Mouse (Mus musculus) forebrain, embryonic 14.5 days (tissue): ENCODE results near the gene 2310034G01Rik. TPM values are rescaled to one million over a fixed set of nuclear protein-coding genes. Genes with fewer than 3 reads are reported as not detected.
A peak's percentile ranks its signal among the peaks of the same experiment; 100 is the strongest.

Experiments used
- ATAC-seq: fragments of 200-750 bp; cut with Nextera tagmentation; 2 replicates; pipeline ENCODE4 v1.8.0; 2017; ENCODE audit warnings: mild to moderate bottlenecking, moderate library complexity
- DNase-seq: peaks from one replicate; pipeline ENCODE4 v3.0.0-alpha.2; 2015; ENCODE audit warnings: low spot score
- H3K27ac ChIP-seq: fragments of 300-500 bp; sonication (generic); 2 replicates; pipeline ENCODE4 v1.5.1; 2014; ENCODE audit warnings: low read depth, mild to moderate bottlenecking, control low read depth, low read length, moderate library complexity
- H3K27me3 ChIP-seq: fragments of 300-500 bp; sonication (generic); replicated peaks from 2 replicates; pipeline ENCODE4 v1.6.1; 2014; ENCODE audit warnings: low read length, control low read depth, mixed read lengths; ENCODE audit not compliant: control insufficient read depth, insufficient read depth
- H3K36me3 ChIP-seq: fragments of 300-500 bp; sonication (generic); 2 replicates; pipeline ENCODE4 v1.6.1; 2014; ENCODE audit warnings: low read length, control low read depth; ENCODE audit not compliant: control insufficient read depth, insufficient read depth
- H3K4me1 ChIP-seq: fragments of 300-500 bp; sonication (generic); 2 replicates; pipeline ENCODE4 v1.6.1; 2014; ENCODE audit warnings: antibody characterized with exemption, low read length, control low read depth; ENCODE audit not compliant: control insufficient read depth, insufficient read depth
- H3K4me2 ChIP-seq: fragments of 300-500 bp; sonication (generic); 2 replicates; pipeline ENCODE4 v1.6.1; 2014; ENCODE audit warnings: mild to moderate bottlenecking, control low read depth, low read length
- H3K4me3 ChIP-seq: fragments of 300-500 bp; sonication (generic); 2 replicates; pipeline ENCODE4 v1.5.1; 2014; ENCODE audit warnings: low read depth, low read length, control low read depth
- H3K9ac ChIP-seq: fragments of 300-500 bp; sonication (generic); 2 replicates; pipeline ENCODE4 v1.6.1; 2014; ENCODE audit warnings: mild to moderate bottlenecking, low read length, control low read depth, moderate library complexity
- H3K9me3 ChIP-seq: fragments of 300-500 bp; sonication (generic); replicated peaks from 2 replicates; pipeline ENCODE4 v1.6.1; 2016; ENCODE audit warnings: low read length, control low read depth, mixed read lengths; ENCODE audit not compliant: control insufficient read depth
- WGBS: fragments of 180-500 bp; shearing (Covaris S2); extraction: QIAGEN DNeasy Blood & Tissue Kit; methylation state at CpG from one replicate; pipeline ENCODE4 v1.1.7; 2014; 5-methylcytosine and 5-hydroxymethylcytosine counted together
- polyA plus RNA-seq: library from polyadenylated mRNA; unstranded; fragments of >200 nt; fragmentation: Nextera tagmentation; extraction: Ambion mirVana; gene quantifications from 2 replicates; pipeline ENCODE4 v1.2.1, GENCODE M21; 2014

The 2310034G01Rik gene
- polyA plus RNA-seq, 1 experiment from 2014 or later, result 2.2 TPM

DNA sequence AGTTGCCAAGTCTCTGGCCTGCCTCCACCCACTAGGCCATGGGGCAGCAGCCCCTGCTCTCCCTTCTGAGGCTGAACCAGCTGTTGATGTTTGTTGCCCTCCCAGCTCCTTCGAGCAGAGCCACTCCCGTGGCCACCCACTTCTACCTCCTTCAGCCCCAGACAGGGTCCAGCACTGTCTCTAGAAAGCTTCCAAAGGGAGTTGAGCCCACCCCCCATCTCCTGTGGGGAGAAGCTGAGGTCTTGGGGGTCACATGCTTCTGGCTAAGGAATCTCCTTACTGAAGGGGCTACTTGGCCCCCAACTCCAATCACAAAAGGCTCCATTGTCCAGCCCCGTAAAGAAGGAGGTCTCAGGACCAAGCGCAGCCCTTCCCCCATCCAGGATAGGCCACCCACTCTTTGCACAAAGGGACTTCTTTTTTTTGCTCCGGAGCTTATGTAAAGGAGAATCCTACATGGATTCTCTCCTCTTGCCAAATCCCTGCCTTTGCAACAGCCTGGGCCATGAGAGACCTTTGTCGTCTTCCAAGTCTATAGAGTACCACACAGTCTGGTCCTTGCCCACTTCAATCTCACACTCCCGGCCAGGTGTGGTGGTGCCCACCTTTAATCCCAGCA lies 17.3 kb downstream of the 2310034G01Rik start:
- Histone ChIP-seq H3K27ac (no peak overlapping the region), H3K36me3 (peaks cover 27% of the 10 kb centered on the region), H3K27me3 (no peaks in the 10 kb centered on the region), H3K4me2 (no peak overlapping the region), H3K4me3 (no peak overlapping the region), H3K9ac (no peak overlapping the region), H3K4me1 (peaks cover 16% of the 10 kb centered on the region), H3K9me3 (no peaks in the 10 kb centered on the region)
- 40% methylated on average over 7 of the region's 7 CpGs for WGBS
- ATAC-seq (no peak), DNase-seq (no peak)

DNA sequence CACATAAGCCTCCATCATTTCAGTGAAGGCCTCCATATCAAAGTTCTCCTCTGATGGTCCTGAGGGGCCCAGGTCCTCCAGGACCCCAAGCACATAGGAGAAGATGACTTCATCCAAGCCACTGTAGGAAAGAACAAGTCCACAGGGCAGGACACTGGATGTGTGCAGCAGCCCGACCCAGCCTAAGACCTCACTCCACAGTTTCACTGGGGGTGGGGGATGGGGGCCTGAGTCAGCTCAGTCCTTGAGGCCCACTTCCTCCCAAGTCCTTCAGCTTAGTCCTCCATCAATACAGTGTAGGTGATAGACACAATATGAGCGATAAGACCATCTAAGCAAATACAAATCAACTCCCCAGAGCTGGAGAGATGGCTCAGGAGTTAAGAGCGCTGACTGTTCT lies 18.2 kb downstream of the 2310034G01Rik start:
- Histone ChIP-seq H3K27ac (no peak overlapping the region), H3K27me3 (no peaks in the 10 kb centered on the region), H3K4me3 (no peak overlapping the region), H3K9me3 (no peaks in the 10 kb centered on the region), H3K36me3 (peaks cover 27% of the 10 kb centered on the region), H3K9ac (no peak overlapping the region), H3K4me1 (peaks cover 16% of the 10 kb centered on the region), H3K4me2 (no peak overlapping the region)
- DNase-seq (no peak), ATAC-seq (no peak)
- 87% methylated on average over 3 of the region's 3 CpGs for WGBS

DNA sequence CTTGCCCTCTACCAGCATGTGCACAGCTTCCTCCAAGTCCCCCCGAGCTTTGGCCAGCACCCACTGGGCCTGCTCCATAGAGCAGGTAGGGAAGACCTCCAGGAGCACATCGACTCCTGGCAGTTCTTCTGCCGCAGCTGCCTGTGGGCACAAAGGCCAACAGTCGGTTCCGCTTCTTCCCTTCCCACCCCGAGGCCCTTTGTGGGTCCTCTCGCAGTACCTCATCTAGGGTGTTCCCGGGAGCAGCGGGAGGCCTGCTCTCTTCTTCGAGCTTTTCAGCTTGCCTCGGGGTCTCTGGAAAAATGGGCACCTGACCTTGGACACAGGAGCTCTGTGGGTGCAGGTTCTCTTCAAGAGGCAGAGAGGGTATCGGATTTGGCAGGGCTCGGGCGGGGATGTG lies 18.8 kb downstream of the 2310034G01Rik start:
- DNase-seq (no peak), ATAC-seq (no peak)
- no peak overlapping the region for H3K4me2 ChIP-seq
- peaks cover 27% of the 10 kb centered on the region for H3K36me3 ChIP-seq
- H3K27me3 ChIP-seq, result no peaks in the 10 kb centered on the region
- H3K27ac ChIP-seq, result no peak overlapping the region
- peaks cover 16% of the 10 kb centered on the region for H3K4me1 ChIP-seq
- 94% methylated on average over 14 of the region's 14 CpGs for WGBS
- H3K9me3 ChIP-seq, result no peaks in the 10 kb centered on the region
- H3K9ac ChIP-seq, result no peak overlapping the region
- no peak overlapping the region for H3K4me3 ChIP-seq

DNA sequence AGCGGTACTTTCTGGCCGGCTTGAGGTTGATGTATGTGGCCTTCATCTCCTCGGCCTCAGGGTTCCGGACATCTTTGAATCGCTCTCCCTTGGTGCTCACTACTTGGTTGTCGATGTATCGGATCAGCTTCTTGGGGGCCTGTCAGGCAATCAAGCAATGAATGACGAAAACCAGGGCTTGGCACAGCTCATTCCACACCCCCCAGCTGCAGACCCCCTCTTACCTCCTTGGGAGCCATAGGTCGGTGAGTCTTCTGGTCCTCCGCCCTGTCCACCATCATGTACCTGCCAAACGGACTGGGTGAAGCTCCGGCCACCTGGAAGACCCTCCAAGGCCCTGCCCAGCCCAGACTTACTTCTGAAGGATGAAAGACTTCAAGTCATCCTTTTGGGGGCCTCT lies 19.4 kb downstream of the 2310034G01Rik start:
- 92% methylated on average over 12 of the region's 12 CpGs for WGBS

DNA sequence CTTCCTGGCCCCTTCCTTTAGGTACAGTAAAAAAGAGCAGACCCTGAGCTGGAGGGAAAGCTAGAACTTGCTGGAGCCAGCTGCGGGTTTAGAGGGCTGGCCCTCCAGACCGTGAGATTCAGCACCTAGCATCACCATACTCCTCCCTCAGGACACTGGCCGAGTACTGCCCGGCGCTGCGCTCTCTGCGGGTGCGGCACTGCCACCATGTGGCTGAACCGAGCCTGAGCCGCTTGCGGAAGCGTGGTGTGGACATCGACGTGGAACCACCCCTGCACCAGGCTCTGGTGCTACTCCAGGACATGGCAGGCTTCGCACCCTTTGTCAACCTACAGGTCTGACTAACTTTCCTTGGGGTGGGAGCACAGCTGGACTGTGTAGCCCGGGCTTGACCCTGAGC lies 20.2 kb downstream of the 2310034G01Rik start:
- no peaks in the 10 kb centered on the region for H3K9me3 ChIP-seq
- H3K4me1 ChIP-seq, result peaks cover 21% of the 10 kb centered on the region
- ATAC-seq (no peak), DNase-seq (peak; percentile 66)
- no peak overlapping the region for H3K27ac ChIP-seq
- no peaks in the 10 kb centered on the region for H3K27me3 ChIP-seq
- H3K4me2 ChIP-seq, result peak overlapping the region; percentile 100
- H3K4me3 ChIP-seq, result 0 out of 2 replicates have a peak overlapping the region, but pooled peaks have one; percentile 6
- peaks cover 27% of the 10 kb centered on the region for H3K36me3 ChIP-seq
- 6% methylated on average over 16 of the region's 16 CpGs for WGBS
- H3K9ac ChIP-seq, result no peak overlapping the region

More for the DNA sequence above, 19.4 kb downstream of the 2310034G01Rik start:
- Histone ChIP-seq H3K4me2 (no peak overlapping the region), H3K9ac (no peak overlapping the region), H3K9me3 (no peaks in the 10 kb centered on the region), H3K27me3 (no peaks in the 10 kb centered on the region), H3K4me3 (no peak overlapping the region), H3K36me3 (peaks cover 27% of the 10 kb centered on the region), H3K4me1 (peaks cover 16% of the 10 kb centered on the region), H3K27ac (no peak overlapping the region)
- ATAC-seq, result no peak
- DNase-seq, result no peak

DNA sequence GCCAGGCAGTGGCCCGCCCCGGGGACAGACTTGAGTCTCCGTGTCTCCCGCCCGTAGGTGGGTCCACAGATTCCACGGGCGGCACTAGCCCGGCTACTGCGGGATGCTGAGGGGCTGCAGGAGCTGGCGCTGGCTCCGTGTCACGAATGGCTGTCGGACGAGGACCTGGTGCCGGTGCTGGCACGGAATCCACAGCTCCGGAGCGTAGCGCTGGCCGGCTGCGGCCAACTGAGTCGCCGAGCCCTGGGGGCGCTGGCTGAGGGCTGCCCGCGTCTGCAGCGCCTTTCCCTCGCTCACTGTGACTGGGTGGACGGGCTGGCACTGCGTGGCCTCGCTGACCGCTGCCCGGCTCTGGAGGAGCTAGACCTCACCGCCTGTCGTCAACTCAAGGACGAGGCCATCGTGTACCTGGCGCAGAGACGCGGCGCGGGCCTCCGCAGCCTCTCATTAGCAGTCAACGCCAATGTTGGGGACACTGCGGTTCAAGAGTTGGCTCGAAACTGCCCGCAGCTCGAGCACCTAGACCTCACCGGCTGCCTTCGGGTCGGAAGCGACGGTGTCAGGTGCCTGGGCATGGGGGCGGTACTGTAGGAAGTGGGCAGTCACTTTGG lies 21.0 kb downstream of the 2310034G01Rik start:
- peak overlapping the region; percentile 68 for H3K4me3 ChIP-seq
- peak overlapping the region; percentile 96 for H3K27ac ChIP-seq
- peak overlapping the region; percentile 100 for H3K4me2 ChIP-seq
- no peak for DNase-seq
- ATAC-seq, result peak; percentile 8; the same call in 1 of the 2 replicates
- H3K9ac ChIP-seq, result peak overlapping the region; percentile 77
- no peaks in the 10 kb centered on the region for H3K9me3 ChIP-seq
- peaks cover 27% of the 10 kb centered on the region for H3K4me1 ChIP-seq
- no peaks in the 10 kb centered on the region; the same call in 1 of the 2 replicates for H3K27me3 ChIP-seq
- 1% methylated on average over 54 of the region's 54 CpGs for WGBS
- peaks cover 27% of the 10 kb centered on the region for H3K36me3 ChIP-seq

DNA sequence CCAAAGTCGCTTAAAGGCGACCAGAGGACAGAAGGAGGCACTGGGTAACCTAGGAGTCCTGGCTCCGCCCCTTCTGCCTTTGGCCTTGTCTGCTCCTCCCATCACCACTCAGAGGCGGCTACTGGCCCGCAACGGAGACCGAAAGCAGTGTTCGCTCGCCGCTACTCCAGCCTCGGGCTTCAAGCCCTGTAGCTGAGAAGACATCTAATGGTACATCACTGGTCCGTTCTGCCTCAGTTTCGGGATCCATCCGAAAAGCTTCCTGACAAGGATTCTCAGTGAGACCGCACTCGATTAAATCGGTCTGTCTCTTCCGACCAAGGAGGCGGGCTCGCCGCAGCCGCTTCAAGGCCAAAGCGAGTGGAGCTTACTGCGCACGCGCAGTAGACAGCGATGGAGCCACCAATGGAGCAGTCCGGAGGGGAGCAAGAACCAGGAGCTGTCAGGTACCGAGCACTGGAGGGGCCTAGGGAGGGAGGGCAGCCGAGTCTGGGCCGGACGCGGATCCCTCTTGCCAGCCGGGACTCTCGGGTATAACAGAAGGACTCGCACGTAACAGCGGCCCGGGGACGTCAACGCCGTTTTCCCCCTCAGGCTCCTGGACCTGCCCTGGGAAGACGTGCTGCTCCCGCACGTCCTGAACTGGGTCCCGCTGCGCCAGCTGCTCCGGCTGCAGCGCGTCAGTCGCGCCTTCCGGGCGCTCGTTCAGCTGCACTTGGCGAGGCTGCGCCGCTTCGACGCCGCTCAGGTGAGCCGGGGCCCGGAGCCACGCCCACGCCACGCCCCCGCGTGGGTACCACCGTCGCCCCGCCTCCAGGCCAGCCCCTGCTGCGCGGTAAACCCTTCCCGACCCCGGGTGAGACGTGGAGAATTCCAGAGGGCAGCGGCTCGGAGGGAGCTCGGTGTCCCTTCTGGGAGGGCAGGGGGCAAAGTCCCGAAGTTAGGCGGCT lies 21.7 kb downstream of the 2310034G01Rik start, which contains the start of gene Fbxl15:
TSS of gene Fbxl15 (plus strand) at position 104 of the 950 bp plus-strand sequence.
- no peaks in the 10 kb centered on the region; the same call in 1 of the 2 replicates for H3K27me3 ChIP-seq
- H3K9me3 ChIP-seq, result no peaks in the 10 kb centered on the region
- H3K4me3 ChIP-seq, result peak within 1 kb of the TSS; percentile 68
- peak within 1 kb of the TSS; percentile 77 for H3K9ac ChIP-seq
- peaks cover 27% of the 10 kb centered on the region for H3K36me3 ChIP-seq
- H3K27ac ChIP-seq, result peak within 1 kb of the TSS; percentile 96
- peak; percentile 90 for ATAC-seq
- under 1% methylated on average over 73 of the region's 81 CpGs for WGBS
- peaks cover 28% of the 10 kb centered on the region for H3K4me1 ChIP-seq
- peak within 1 kb of the TSS; percentile 100 for H3K4me2 ChIP-seq
- peak; percentile 98 for DNase-seq

DNA sequence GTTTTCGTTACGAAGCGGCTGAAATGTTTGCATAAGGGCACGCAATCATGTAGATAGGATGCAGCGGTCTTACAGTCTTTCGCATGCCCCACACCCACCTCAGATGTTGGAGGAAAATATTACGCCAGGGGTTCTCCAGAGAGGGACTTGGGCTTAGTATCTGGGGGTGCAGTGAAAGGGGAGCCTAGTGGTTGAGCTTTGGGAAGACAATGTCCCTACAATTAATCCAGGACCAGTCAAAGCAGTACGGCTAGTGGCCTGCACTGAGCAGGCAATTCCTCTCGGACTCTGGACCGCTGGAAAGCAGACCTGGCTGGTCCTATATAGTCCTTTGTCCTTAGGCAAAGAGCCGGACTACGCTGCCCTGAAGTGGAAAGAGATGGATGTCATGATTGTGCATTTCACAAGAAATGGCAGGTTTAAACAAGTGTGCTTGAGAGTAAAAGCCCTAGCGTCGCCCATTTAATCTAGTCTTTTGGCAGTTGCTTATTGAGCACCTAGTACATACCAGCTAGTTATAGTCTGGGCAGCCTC lies 22.5 kb downstream of the 2310034G01Rik start:
- WGBS, result 29% methylated on average over 14 of the region's 14 CpGs
- ATAC-seq, result peak; percentile 0; the same call in 1 of the 2 replicates

More for the DNA sequence above, 22.5 kb downstream of the 2310034G01Rik start:
- Histone ChIP-seq H3K27ac (peak overlapping the region; percentile 96), H3K27me3 (no peaks in the 10 kb centered on the region; the same call in 1 of the 2 replicates), H3K9me3 (no peaks in the 10 kb centered on the region), H3K4me2 (peak overlapping the region; percentile 100), H3K4me3 (peak overlapping the region; percentile 68), H3K36me3 (peaks cover 26% of the 10 kb centered on the region), H3K4me1 (peaks cover 33% of the 10 kb centered on the region), H3K9ac (peak overlapping the region; percentile 77)
- no peak for DNase-seq
